Mouse (Mus musculus) T-cell, adult 2 months (primary cell): ENCODE results near the gene Dazap1.

Source experiments
- DNase-seq: peaks from one replicate; pipeline ENCODE4 v3.0.0; 2022; ENCODE audit warnings: low spot score

The Dazap1 gene

DNA sequence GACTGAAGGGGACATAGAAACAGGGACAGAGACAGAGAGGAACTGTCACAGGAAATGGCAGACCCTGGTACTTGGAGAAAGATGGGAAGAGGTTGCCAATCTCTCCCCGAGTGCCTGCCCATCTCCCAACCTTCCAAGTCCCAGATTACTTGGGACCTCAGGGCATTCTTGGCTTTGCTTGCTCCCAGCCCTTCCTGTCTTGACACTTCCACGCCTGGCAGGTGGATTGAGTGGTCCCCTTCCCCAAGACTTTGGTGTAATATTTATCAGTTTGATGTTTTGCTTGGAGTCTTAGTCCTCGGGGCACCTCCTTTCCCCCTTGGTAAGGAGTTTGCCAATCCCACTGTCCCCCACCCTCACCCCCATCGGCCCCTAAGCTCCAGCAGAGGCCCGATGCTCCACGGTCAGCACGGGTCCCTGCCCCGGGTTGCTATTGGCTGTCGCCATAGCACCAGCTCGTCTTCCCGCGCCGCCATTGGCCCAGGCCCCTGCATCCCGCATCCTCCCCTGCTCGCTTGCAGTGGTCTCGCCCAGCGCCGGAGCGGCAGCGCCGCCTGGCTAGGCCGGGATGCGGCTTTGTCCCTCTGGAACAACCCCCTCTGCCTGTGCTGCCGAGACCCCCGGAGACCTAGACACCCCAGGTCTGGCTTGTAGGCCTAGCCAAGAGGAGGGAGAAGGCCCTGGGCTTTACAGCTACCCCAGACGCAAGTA is 37.4 kb downstream of the Dazap1 start:
- no peak for DNase-seq

- DNase-seq = no peak
These were observed 38.0 kb downstream of the Dazap1 start for GRCm38 (mm10) chr10:80299301-80299700.

DNA sequence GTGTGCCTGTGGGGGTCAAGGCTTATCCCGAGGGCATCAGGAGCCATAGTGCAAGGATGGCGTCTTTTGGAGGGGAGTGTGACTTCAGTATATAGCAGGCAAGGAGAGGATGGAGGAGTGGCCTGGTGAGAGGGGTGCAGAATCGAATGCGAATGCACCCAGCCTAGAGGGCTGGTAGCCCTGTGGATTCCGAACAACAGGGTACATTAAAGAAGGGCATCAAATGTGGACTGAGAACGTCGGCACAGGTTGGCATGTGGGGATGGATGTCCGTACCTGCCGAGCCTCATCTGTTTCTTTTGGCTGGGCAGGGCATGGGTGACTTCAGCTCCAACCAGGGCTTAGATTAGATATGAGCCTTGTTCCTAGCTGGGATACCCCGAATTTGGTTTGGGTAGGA is 38.5 kb downstream of the Dazap1 start:
- DNase-seq = no peak

GRCm38 (mm10) chr10:80300672-80301181 is 39.4 kb downstream of the Dazap1 start:
- no peak for DNase-seq

DNA sequence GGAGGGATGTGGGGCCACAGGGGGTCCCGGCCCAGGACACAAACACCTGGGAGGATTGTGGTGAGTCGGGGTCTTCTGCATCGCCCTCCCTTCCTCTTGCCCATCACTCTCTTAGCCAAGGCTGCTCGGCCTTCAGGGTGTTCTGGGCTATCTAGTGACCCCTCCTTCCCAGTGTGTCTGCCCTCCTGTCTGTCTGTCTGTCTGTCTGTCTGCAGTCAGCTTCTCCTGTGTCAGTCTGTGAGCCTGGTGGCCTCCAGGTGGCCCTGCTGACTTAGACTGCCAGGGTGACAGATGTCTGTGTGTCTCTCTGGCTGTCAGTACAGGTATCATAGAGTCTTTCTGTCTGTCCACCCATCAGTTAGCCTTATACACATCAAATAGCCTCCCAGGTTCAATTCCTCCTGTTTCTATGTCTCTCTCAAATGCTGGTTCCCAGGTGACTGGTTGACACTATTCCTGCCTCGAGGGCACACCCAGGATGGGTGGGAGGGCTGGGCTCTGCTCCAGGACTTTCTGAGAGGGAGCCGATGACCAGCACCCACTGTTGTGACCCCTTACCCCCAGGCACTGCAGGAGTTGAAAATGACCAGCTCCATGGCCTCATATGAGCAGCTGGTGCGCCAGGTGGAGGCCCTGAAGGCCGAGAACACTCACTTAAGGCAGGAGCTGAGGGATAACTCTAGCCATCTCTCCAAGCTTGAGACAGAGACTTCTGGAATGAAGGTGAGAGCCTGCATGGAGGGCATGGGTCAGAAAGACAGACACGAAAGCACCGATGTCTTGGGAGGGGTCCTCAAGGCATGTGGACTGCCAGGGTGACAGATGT is 40.2 kb downstream of the Dazap1 start:
- no peak for DNase-seq

DNA sequence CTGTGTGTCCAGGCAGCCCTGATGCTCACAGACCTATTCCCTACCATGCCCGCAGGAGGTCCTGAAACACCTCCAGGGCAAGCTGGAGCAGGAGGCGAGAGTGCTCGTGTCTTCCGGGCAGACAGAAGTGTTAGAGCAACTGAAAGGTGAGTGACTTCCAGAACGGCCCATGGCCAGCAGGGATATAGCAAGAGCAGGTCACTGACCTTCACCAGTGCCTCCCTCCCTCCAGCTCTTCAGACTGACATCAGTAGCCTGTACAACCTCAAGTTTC is 40.7 kb downstream of the Dazap1 start:
- no peak for DNase-seq

- DNase-seq = no peak
These were observed 41.2 kb downstream of the Dazap1 start for GRCm38 (mm10) chr10:80302471-80302881.

GRCm38 (mm10) chr10:80304458-80304857 is 43.2 kb downstream of the Dazap1 start:
- DNase-seq = no peak

DNA sequence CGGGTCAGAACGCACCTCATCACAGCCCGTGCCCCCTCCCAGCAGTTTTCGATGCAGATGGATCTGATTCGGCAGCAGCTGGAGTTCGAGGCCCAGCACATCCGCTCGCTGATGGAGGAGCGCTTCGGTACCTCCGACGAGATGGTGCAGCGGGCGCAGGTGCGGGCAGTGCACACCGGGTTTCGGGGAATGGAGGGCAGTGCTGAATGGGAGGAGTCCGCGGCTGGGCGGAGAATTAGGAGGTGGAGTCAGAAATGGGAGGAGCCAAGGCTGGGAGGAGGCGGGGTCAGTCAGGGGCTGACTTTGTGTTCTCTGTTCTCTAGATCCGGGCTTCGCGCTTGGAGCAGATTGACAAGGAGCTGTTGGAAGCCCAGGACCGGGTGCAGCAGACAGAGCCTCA is 43.6 kb downstream of the Dazap1 start:
- DNase-seq = peak; percentile 54

- no peak for DNase-seq
These were observed 50.3 kb downstream of the Dazap1 start for GRCm38 (mm10) chr10:80311560-80311959.

GRCm38 (mm10) chr10:80312586-80313504 is 51.6 kb downstream of the Dazap1 start:
- no peak for DNase-seq

GRCm38 (mm10) chr10:80313627-80314201 is 52.4 kb downstream of the Dazap1 start:
- no peak for DNase-seq

GRCm38 (mm10) chr10:80314494-80315001 is 53.3 kb downstream of the Dazap1 start:
- DNase-seq = no peak

DNA sequence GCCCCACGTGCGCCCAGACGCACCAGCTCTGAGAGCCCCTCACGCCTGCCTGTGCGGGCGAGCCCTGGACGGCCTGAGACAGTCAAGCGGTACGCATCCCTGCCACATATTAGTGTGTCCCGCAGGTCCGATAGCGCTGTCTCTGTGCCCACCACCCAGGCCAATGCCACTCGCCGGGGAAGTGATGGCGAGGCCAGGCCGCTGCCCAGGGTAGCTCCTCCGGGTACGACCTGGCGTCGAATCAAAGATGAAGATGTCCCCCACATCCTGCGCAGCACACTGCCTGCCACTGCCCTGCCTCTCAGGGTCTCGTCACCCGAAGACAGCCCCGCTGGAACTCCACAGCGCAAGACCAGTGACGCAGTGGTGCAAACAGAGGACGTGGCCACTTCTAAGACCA is 54.0 kb downstream of the Dazap1 start:
- DNase-seq = no peak

DNA sequence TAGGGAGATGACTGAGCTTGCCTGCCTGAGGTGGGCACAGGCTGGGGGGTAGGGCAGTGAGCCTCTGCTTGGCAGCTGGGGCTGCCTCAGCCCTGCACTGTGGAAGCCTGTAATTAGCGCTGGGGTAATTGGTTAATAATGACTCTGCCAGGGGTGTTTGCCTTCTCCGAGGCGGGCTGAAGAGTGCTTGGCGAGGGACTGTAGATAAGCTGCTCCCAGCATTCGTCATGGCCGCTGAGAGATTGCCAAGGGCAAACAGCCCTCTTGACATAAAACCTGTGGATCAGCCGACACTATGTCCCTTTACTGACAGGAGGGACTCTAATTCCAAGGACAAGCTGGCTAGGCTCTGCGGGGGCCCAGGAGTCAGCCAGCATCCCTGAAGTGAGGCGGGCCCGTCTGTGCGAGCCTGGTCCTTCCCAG is 55.1 kb downstream of the Dazap1 start:
- no peak for DNase-seq

DNA sequence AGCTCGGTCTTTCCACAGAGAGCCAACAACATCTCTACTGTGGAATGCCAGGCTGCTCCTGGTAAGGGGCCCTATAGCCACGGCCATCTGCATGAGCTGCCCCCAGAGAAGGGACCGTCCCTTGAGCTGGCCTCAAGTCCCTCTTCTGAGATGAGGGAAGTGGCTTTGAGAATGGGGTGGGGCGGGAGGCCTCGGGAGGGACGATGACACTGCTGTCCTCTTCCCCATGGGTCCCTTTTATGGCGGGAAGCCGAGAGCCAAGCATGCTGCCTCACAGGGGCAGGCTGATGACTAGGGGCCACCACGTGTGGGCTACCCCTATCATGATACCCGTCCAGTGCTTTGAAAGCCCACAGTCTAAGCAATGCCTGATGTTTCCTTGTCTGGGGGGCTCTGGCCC is 55.7 kb downstream of the Dazap1 start:
- DNase-seq = no peak

- peak; percentile 90 for DNase-seq
These were observed 59.1 kb downstream of the Dazap1 start, which contains the start of gene 2310011J03Rik for GRCm38 (mm10) chr10:80320340-80320760. 2310011J03Rik (minus strand) TSS chr10:80320537.

DNA sequence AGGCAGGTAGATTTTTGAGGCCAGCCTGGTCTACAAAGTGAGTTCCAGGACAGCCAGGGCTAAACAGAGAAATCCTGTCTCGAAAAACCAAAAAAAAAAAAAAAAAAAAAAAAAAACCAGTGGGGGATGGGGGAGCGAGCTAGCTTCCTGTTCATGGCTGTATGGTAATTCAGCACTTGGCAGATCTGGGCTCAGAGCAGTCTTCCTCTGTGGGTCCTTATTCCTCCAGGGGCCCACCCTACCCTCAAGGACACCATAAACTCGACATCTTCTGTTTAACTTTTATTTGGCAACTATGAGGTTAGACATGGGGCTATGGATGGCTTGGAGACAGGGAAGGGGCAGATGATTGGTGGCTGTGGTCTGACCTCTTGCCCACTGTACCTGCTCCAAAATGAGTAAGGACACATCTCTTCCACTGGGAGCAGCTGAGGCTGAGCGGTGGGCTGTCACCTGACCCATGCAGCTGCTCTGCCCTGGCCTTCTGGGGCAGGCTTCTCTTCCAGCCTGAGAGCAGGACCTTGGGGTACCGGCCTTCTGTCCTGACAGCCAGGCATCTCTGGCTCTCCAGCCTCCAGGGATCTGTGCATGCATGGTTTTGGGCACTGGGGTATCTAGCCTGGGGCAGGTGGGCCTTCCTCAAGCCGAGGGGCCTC is 59.9 kb downstream of the Dazap1 start:
- no peak for DNase-seq

DNA sequence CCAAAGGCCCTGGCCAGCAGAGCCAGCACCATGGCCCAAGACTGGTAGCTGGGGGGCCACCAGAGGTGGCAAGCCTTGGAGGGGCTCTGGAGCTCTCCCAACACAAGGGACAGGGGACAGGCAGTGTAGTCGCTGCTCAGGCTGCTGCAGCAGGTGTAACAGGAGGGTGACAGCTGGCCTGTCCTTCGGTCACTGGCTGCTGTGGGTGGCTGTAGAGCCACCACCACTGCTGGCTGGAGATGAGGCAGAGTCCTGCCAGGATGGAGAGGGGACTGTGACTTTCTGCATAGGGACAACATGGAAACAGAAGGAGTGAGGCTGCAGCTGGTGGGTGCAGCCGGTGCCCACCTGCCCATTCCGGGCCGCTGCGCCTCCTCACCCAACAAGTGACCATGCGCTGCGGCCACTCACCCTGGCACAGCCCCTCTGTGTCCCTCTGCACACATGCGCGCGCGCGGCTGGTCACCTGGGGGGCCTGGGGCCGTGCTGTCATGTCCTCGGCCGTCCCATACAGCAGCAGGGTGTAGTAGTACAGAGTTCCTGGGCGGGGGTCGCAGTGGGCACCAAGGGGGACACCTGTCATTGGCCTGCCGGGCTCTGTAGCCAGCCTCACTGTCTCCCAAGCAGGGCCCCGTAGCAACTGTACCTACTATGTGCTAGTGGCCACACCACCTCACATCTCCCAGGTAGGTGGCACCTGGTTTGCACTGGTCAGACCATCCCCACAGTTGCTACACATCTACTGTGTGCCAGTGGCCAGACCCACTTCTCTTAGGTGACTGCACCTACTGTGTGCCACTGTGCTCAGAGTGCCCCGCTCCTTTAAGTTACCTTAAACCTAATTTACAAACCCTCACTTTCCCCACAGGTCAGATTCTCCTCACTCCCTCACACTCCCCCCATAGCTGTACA is 60.6 kb downstream of the Dazap1 start:
- no peak for DNase-seq

DNA sequence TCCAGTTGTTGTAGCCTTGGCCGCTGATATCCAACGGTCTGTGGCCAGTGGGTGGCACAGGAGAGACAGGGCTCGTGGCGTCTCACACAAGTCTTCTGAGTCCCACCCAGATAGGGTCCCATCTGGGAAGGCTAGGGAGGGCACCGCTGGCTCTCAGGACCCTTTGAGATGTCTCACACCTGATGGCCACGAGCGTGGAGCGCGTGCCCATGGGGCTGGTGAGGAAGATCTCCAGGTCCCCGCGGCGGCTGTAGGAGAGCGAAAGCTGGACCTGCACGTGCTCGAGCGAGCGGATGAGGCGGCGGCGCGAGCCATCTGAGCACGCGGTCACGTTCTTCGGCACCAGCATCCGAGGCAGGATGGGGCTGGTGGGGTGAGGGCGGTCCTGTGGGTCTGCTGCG is 61.5 kb downstream of the Dazap1 start:
- DNase-seq = peak; percentile 34
